Mouse (Mus musculus): Measurements from ENCODE around the gene BC048403. TPM values are rescaled to one million over a fixed set of nuclear protein-coding genes. Genes with fewer than 3 reads are reported as not detected.

Gene BC048403
- polyA plus RNA-seq, 1 experiment from 2014 or later: 1.8 TPM

DNA sequence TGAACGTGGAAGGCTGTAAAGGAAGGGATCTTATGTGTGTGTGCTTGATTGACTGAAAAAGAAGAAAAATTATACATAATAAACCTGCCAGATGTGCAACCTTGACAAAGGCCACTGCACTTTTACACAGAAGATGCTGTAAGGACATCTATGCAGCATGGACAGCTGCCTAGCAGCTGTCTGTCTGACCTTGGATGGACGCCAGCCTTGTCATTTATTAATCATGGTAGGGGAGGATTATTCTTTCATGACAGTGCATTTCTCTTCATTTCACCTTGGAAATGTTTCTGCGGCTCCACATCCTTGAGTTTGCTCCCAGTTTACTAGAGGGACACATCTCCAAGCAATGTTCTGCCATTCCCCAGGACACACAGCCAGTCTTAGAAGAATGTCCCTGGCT lies 48.8 kb downstream of the BC048403 start:
- H3K36me3 ChIP-seq: peaks cover 53% of the 10 kb centered on the region
- no peak for ATAC-seq (ENCODE audit: extremely low read depth, insufficient number of reproducible peaks, low FRiP score, low TSS enrichment)
- H3K4me3 ChIP-seq: no peak overlapping the region
- no peak overlapping the region for H3K27ac ChIP-seq (replicated peaks)
- no peaks in the 10 kb centered on the region for H3K27me3 ChIP-seq (replicated peaks)
- 77% methylated on average over 3 of the region's 3 CpGs for WGBS
- H3K4me1 ChIP-seq: no peaks in the 10 kb centered on the region
- H3K9ac ChIP-seq: no peak overlapping the region
- peaks cover 3% of the 10 kb centered on the region; the same call in 1 of the 2 replicates for H3K9me3 ChIP-seq
- H3K4me2 ChIP-seq: no peak overlapping the region

DNA sequence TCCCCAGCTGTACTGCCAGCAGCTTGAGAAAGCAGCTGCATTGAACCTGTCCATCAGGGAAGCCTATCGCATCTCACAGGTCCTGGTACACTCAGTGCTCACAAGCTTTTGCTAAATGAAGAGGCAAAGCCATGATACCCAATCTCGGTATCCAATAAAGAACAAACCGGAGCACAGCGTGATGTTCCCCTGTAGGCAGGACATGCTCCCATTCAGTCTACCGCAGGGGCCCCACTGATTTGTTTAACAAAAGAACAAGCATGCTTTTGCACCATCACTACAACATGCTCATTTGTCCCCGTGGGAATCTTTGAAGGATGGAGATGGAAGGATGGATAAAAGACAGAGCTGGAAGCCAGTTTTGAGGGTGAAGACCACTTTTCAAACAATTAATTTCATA lies 50.3 kb downstream of the BC048403 start:
- no peak overlapping the region for H3K27ac ChIP-seq (replicated peaks)
- no peaks in the 10 kb centered on the region for H3K27me3 ChIP-seq (replicated peaks)
- H3K4me1 ChIP-seq: no peaks in the 10 kb centered on the region
- peaks cover 46% of the 10 kb centered on the region for H3K36me3 ChIP-seq
- H3K9ac ChIP-seq: no peak overlapping the region
- H3K9me3 ChIP-seq: no peaks in the 10 kb centered on the region
- WGBS: 77% methylated on average over 6 of the region's 6 CpGs
- no peak overlapping the region for H3K4me3 ChIP-seq
- no peak for ATAC-seq (ENCODE audit: extremely low read depth, insufficient number of reproducible peaks, low FRiP score, low TSS enrichment)
- H3K4me2 ChIP-seq: no peak overlapping the region

DNA sequence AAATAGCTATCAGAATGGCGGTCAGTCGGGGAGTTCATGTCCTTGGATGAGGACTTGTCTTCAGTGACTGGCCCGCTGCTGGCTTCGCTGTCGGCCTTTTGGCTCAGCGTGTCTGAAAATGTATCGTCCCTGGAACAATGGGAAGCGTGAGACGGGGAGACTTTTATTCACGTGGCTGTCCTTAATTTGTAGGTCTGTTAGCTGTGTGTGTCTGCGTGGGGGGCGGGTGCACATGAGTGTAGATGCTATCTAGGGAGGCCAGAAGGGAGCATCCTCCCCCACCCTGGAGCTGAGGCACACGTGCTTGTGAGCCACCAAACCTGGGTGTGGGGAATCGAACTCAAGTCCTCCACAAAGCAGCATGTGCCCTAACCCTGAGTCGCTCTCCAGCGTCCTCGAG lies 52.9 kb downstream of the BC048403 start:
- 0 out of 2 replicates have a peak, but pooled peaks cover 4% of the 10 kb centered on the region for H3K4me1 ChIP-seq
- H3K27ac ChIP-seq (replicated peaks): no peak overlapping the region
- no peak overlapping the region for H3K9ac ChIP-seq
- 90% methylated on average over 17 of the region's 17 CpGs for WGBS
- H3K4me3 ChIP-seq: no peak overlapping the region
- H3K4me2 ChIP-seq: no peak overlapping the region
- H3K27me3 ChIP-seq (replicated peaks): no peaks in the 10 kb centered on the region
- H3K36me3 ChIP-seq: peaks cover 36% of the 10 kb centered on the region
- no peak for ATAC-seq (ENCODE audit: extremely low read depth, insufficient number of reproducible peaks, low FRiP score, low TSS enrichment)
- H3K9me3 ChIP-seq: no peaks in the 10 kb centered on the region

DNA sequence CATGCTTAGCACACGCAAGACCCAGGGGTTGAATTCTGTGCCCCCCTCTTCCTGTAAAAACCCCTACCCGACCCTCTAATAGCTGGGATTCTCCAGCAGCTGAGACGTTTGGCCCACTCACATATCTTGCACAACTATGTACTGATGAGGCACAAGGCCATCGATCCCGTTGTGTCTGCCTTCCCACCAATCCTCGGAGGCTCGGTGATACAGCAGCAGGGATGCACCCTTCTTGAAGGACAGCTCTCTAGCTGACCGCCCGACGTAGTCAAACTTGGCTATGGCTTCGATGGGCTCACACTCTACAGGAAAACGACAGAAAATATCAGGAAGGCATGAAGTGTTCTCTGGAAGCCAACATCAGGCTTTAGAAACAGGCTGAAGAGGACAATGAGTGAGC lies 54.7 kb downstream of the BC048403 start:
- Histone ChIP-seq H3K27ac (replicated peaks) (no peak overlapping the region), H3K4me1 (0 out of 2 replicates have a peak, but pooled peaks cover 4% of the 10 kb centered on the region), H3K9ac (no peak overlapping the region), H3K4me2 (no peak overlapping the region), H3K27me3 (replicated peaks) (no peaks in the 10 kb centered on the region), H3K9me3 (no peaks in the 10 kb centered on the region), H3K4me3 (no peak overlapping the region), H3K36me3 (peaks cover 37% of the 10 kb centered on the region)
- ATAC-seq (ENCODE audit: extremely low read depth, insufficient number of reproducible peaks, low FRiP score, low TSS enrichment): no peak
- WGBS: 88% methylated on average over 12 of the region's 12 CpGs

DNA sequence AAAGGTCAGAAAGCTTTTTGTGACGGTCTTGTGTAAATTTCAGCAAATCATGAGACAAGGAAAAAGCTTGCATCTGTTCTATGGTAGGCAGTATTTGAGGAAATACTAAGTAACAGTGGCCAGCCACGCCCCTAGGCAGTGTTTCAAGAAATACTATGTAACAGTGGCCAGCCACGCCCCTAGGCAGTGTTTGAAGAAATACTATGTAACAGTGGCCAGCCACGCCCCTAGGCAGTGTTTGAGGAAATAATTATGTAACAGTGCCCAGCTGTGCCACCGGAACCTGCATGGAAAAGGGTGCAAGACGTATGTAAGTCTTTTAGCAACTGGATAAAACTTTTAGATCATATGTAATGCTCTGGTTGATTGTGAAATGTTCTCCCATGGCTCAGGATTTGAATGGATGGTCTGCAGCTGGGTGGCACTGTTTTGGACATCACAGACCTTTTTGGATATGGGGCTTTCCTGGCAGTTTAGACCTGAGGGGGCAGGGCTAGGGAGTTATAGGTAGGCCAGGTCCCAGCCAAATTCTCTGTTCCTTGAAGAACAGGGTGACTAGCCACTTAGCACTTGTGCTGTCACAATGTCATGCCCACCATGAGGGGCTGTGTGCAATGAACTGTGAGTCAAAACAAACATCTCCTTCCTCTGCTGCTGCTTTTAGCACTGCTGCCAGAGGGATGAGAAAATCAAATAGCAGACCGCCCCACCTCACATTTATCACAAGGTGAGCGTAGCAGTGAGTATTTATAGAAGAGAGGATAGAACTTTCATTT lies 56.5 kb downstream of the BC048403 start:
- H3K27ac ChIP-seq (replicated peaks): no peak overlapping the region
- WGBS: 74% methylated on average over 8 of the region's 8 CpGs

GRCm38 (mm10) chr10:121800041-121800440 lies 60.3 kb downstream of the BC048403 start:
- no peak overlapping the region for H3K27ac ChIP-seq (replicated peaks)
- H3K36me3 ChIP-seq: peaks cover 55% of the 10 kb centered on the region
- H3K4me1 ChIP-seq: 0 out of 2 replicates have a peak, but pooled peaks cover 4% of the 10 kb centered on the region
- 83% methylated on average over 13 of the region's 13 CpGs for WGBS
- H3K9me3 ChIP-seq: no peaks in the 10 kb centered on the region
- no peak overlapping the region for H3K4me2 ChIP-seq
- H3K4me3 ChIP-seq: no peak overlapping the region
- no peaks in the 10 kb centered on the region for H3K27me3 ChIP-seq (replicated peaks)
- no peak for ATAC-seq (ENCODE audit: extremely low read depth, insufficient number of reproducible peaks, low FRiP score, low TSS enrichment)
- no peak overlapping the region for H3K9ac ChIP-seq

More for the DNA sequence above, 56.5 kb downstream of the BC048403 start:
- no peaks in the 10 kb centered on the region for H3K27me3 ChIP-seq (replicated peaks)
- H3K9ac ChIP-seq: no peak overlapping the region
- H3K36me3 ChIP-seq: peaks cover 51% of the 10 kb centered on the region
- H3K4me1 ChIP-seq: 0 out of 2 replicates have a peak, but pooled peaks cover 4% of the 10 kb centered on the region
- ATAC-seq (ENCODE audit: extremely low read depth, insufficient number of reproducible peaks, low FRiP score, low TSS enrichment): no peak
- no peak overlapping the region for H3K4me3 ChIP-seq
- H3K4me2 ChIP-seq: no peak overlapping the region
- no peaks in the 10 kb centered on the region for H3K9me3 ChIP-seq

Other genes with a start within 250 kb of the BC048403 start
- 20.6 and 21.8 TPM in 2 replicates for gene Tbk1, start 153.2 kb upstream of the BC048403 start, polyA plus RNA-seq (2015; fragmentation: Nextera tagmentation; extraction: Ambion mirVana)
- 25.9 and 27.9 TPM in 2 replicates for gene Xpot, start 113.6 kb upstream of the BC048403 start, polyA plus RNA-seq (2015; fragmentation: Nextera tagmentation; extraction: Ambion mirVana)
- 0.10 TPM in 1 of 2 replicates, not detected in the other for gene D930020B18Rik, start 98.3 kb upstream of the BC048403 start, polyA plus RNA-seq (2015; fragmentation: Nextera tagmentation; extraction: Ambion mirVana)